Mouse (Mus musculus): ENCODE results near the gene Thada. TPM values are rescaled to one million over a fixed set of nuclear protein-coding genes. Genes with fewer than 3 reads are reported as not detected.

The Thada gene
- polyA plus RNA-seq, 1 experiment, result 0.72 TPM

GRCm38 (mm10) chr17:84353902-84354311 is 112.1 kb downstream of the Thada start:
- peaks cover 33% of the 10 kb centered on the region for H3K4me1 ChIP-seq
- H3K9me3 ChIP-seq, result no peaks in the 10 kb centered on the region
- H3K36me3 ChIP-seq (replicated peaks; ENCODE audit: low read length), result peaks cover 47% of the 10 kb centered on the region
- no peak overlapping the region for H3K4me3 ChIP-seq (replicated peaks)
- no peak for TF ChIP-seq GATA1 (IDR thresholded peaks at IDR 0.05; ENCODE audit: borderline replicate concordance, low read length)
- no peak for TF ChIP-seq FLI1 (IDR thresholded peaks at IDR 0.05; ENCODE audit: low read length)
- no peaks in the 10 kb centered on the region for H3K27me3 ChIP-seq (replicated peaks)

DNA sequence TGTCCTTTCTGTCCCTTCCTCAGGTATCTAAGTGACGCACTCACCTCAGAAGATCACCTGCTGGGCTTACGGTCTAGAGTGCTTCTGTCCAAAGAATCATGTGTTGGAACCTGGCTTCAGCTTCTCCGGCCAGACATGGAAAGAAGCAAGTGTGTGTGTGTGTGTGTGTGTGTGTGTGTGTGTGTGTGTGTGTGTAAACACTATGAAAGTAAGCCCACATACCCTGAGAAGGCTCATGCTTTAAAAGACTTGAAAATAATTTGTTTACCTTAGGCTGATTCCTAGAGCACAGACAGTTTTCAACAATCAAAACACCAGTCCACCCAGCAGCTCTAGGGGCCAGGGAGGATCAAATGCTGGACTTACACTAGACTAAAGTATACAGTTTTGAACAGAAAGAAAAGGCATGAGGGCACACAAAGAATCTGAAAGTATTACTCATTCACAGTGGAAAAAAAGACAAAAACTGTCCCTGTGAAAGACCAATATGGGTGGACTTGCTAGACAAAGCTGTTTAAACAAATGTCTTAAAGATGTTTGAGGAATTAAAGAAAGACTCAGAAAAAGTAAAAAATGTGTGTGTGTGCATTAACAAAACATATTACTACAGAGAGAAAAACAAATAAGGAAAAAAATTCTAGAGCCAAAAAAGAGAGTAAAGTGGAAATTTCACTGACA is 112.6 kb downstream of the Thada start:
- Histone ChIP-seq H3K4me3 (replicated peaks) (no peak overlapping the region), H3K9me3 (no peaks in the 10 kb centered on the region), H3K4me1 (peaks cover 33% of the 10 kb centered on the region), H3K36me3 (replicated peaks; ENCODE audit: low read length) (peaks cover 48% of the 10 kb centered on the region), H3K27me3 (replicated peaks) (no peaks in the 10 kb centered on the region)
- TF ChIP-seq GATA1 (IDR thresholded peaks at IDR 0.05; ENCODE audit: borderline replicate concordance, low read length), result no peak
- no peak for TF ChIP-seq FLI1 (IDR thresholded peaks at IDR 0.05; ENCODE audit: low read length)

DNA sequence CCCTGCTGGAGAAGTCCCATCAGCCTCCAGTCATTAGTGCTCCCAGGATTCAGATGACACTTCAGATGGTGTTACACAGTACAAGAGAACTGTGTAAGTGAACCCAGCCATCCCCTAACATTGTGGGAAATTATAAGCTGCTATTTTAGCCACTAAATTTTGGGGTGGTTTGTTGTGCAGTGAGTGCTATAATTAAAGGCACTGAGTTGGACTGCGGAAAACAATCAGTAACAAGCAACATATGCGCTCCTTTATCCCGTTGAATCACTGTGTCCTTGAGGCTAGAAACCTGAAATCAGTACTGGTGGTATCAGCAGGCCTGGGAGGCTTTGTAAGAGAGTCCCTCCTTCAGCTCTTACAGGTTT is 113.2 kb downstream of the Thada start:
- TF ChIP-seq FLI1 (IDR thresholded peaks at IDR 0.05; ENCODE audit: low read length), result no peak
- no peak for TF ChIP-seq GATA1 (IDR thresholded peaks at IDR 0.05; ENCODE audit: borderline replicate concordance, low read length)
- Histone ChIP-seq H3K4me3 (replicated peaks) (no peak overlapping the region), H3K36me3 (replicated peaks; ENCODE audit: low read length) (peaks cover 47% of the 10 kb centered on the region), H3K27me3 (replicated peaks) (no peaks in the 10 kb centered on the region), H3K9me3 (no peaks in the 10 kb centered on the region), H3K4me1 (peaks cover 33% of the 10 kb centered on the region)

DNA sequence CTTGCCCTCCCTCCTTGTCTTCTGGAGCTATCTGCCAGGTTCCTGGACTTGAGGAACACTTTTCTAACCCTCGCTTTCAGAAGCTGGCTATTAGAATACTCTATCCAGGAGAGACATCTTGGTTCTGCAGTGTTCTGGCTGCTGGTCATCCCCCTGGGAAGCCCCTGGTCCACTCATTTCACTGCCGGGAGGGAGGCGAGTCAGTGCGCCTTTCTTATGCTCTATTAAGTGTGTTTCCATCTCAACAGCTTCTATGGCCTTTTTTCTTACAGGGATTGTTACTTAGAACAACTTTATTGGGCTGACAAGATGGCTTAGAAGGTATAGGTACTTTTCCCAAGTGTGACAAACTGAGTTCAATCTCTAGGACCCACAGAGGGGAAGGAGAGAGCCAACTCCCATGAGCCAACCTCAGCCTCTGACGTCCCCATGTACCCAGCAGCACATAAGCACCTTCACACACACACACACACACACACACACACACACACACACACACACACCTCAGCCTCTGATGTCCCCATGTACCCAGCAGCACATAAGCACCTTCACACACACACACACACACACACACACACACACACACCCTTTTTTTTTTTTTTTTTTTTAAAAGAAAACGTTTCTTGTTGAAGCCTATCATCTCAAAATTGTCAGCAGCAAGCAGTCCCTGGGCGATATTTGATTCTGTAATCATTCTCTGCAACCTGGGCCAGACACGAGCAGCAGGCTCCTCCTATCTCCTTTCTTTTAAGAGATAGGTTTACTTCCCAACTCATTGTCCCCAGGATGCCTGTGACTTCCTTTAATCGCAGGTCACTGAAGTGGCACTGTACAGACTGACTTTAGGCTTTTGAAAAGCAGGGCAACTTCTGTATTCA is 113.9 kb downstream of the Thada start:
- peaks cover 35% of the 10 kb centered on the region for H3K4me1 ChIP-seq
- TF ChIP-seq FLI1 (IDR thresholded peaks at IDR 0.05; ENCODE audit: low read length) (no peak), GATA1 (IDR thresholded peaks at IDR 0.05; ENCODE audit: borderline replicate concordance, low read length) (no peak)
- peaks cover 50% of the 10 kb centered on the region for H3K36me3 ChIP-seq (replicated peaks; ENCODE audit: low read length)
- H3K4me3 ChIP-seq (replicated peaks), result no peak overlapping the region
- H3K27me3 ChIP-seq (replicated peaks), result no peaks in the 10 kb centered on the region
- H3K9me3 ChIP-seq, result no peaks in the 10 kb centered on the region

DNA sequence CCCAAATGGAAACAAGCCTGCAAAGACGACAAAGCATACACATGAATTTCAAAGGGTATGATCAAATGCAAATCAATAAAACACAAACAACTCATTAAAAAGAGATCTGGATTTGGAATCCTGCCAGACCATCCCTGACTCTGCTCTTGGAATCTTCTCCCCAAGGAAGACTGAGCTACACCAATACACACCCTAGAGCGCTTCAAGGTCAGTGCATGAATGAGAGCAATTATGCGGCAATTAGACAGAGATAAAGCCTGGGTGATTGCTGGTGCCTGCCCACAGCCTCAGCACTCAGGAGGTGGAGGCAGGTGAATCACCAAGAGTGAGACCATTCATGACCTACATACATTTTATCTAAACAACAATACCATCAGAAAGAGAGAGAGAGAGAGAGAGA is 114.7 kb downstream of the Thada start:
- Histone ChIP-seq H3K4me3 (replicated peaks) (no peak overlapping the region), H3K36me3 (replicated peaks; ENCODE audit: low read length) (peaks cover 59% of the 10 kb centered on the region), H3K27me3 (replicated peaks) (no peaks in the 10 kb centered on the region), H3K4me1 (peaks cover 38% of the 10 kb centered on the region), H3K9me3 (no peaks in the 10 kb centered on the region)
- TF ChIP-seq FLI1 (IDR thresholded peaks at IDR 0.05; ENCODE audit: low read length), result no peak
- TF ChIP-seq GATA1 (IDR thresholded peaks at IDR 0.05; ENCODE audit: borderline replicate concordance, low read length), result no peak

GRCm38 (mm10) chr17:84348865-84349264 is 117.1 kb downstream of the Thada start:
- TF ChIP-seq FLI1 (IDR thresholded peaks at IDR 0.05; ENCODE audit: low read length) (no peak), GATA1 (IDR thresholded peaks at IDR 0.05; ENCODE audit: borderline replicate concordance, low read length) (no peak)
- Histone ChIP-seq H3K36me3 (replicated peaks; ENCODE audit: low read length) (peaks cover 46% of the 10 kb centered on the region), H3K27me3 (replicated peaks) (no peaks in the 10 kb centered on the region), H3K9me3 (no peaks in the 10 kb centered on the region), H3K4me3 (replicated peaks) (no peak overlapping the region), H3K4me1 (peaks cover 34% of the 10 kb centered on the region)

GRCm38 (mm10) chr17:84342299-84342817 is 123.6 kb downstream of the Thada start:
- Histone ChIP-seq H3K9me3 (no peaks in the 10 kb centered on the region), H3K27me3 (replicated peaks) (no peaks in the 10 kb centered on the region), H3K36me3 (replicated peaks; ENCODE audit: low read length) (peaks cover 27% of the 10 kb centered on the region), H3K4me1 (peaks cover 14% of the 10 kb centered on the region), H3K4me3 (replicated peaks) (no peak overlapping the region)
- TF ChIP-seq GATA1 (IDR thresholded peaks at IDR 0.05; ENCODE audit: borderline replicate concordance, low read length) (no peak), FLI1 (IDR thresholded peaks at IDR 0.05; ENCODE audit: low read length) (no peak)

GRCm38 (mm10) chr17:84341686-84342085 is 124.3 kb downstream of the Thada start:
- H3K4me1 ChIP-seq, result peaks cover 15% of the 10 kb centered on the region
- H3K27me3 ChIP-seq (replicated peaks), result no peaks in the 10 kb centered on the region
- H3K9me3 ChIP-seq, result no peaks in the 10 kb centered on the region
- TF ChIP-seq GATA1 (IDR thresholded peaks at IDR 0.05; ENCODE audit: borderline replicate concordance, low read length) (no peak), FLI1 (IDR thresholded peaks at IDR 0.05; ENCODE audit: low read length) (no peak)
- H3K36me3 ChIP-seq (replicated peaks; ENCODE audit: low read length), result peaks cover 24% of the 10 kb centered on the region
- H3K4me3 ChIP-seq (replicated peaks), result no peak overlapping the region

DNA sequence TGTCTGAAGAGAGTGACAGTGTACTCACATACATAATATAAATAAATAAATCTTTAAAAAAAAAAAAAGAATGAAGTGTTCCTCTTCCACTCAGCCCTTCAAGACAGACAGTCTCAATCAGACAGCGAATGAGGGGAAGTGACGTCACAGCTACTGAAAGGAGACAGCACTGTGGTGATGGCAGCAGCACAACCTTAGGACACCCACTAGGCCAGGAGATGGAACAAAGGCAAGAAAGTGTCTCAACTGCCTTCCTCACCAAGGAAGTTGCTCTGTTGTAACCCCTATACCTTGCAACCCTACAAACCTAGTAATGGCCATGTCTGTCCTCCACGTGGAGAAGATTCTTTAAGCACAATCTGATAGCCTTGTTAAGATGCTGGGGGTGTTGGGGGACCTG is 125.4 kb downstream of the Thada start:
- H3K27me3 ChIP-seq (replicated peaks), result no peaks in the 10 kb centered on the region
- no peak for TF ChIP-seq GATA1 (IDR thresholded peaks at IDR 0.05; ENCODE audit: borderline replicate concordance, low read length)
- no peak for TF ChIP-seq FLI1 (IDR thresholded peaks at IDR 0.05; ENCODE audit: low read length)
- no peak overlapping the region for H3K4me3 ChIP-seq (replicated peaks)
- peaks cover 28% of the 10 kb centered on the region for H3K36me3 ChIP-seq (replicated peaks; ENCODE audit: low read length)
- peaks cover 21% of the 10 kb centered on the region for H3K4me1 ChIP-seq
- H3K9me3 ChIP-seq, result no peaks in the 10 kb centered on the region

- Histone ChIP-seq H3K9me3 (no peaks in the 10 kb centered on the region), H3K4me3 (replicated peaks) (no peak overlapping the region), H3K4me1 (peaks cover 67% of the 10 kb centered on the region), H3K27me3 (replicated peaks) (no peaks in the 10 kb centered on the region), H3K36me3 (replicated peaks; ENCODE audit: low read length) (peaks cover 50% of the 10 kb centered on the region)
- TF ChIP-seq FLI1 (IDR thresholded peaks at IDR 0.05; ENCODE audit: low read length), result no peak
- TF ChIP-seq GATA1 (IDR thresholded peaks at IDR 0.05; ENCODE audit: borderline replicate concordance, low read length), result no peak
Observed at GRCm38 (mm10) chr17:84335996-84336395, 130.0 kb downstream of the Thada start.
